Mouse (Mus musculus) adrenal gland, postnatal 25 days (tissue): ENCODE results near the gene Usb1. TPM values are rescaled to one million over a fixed set of nuclear protein-coding genes. Genes with fewer than 3 reads are reported as not detected.
"Not testable (repeated sequence)": the region's sequence is repeated elsewhere in the genome, so short reads cannot be mapped to it uniquely, and the experiment has no call there.

ENCODE experiments used
- DNase-seq: peaks from one replicate; pipeline ENCODE4 v3.0.0; 2021; ENCODE audit warnings: mixed read lengths
- total RNA-seq: library from RNA; stranded (reverse); gene quantifications from 2 replicates; pipeline ENCODE4 v1.2.3, GENCODE M21; 2021

Gene Usb1
- total RNA-seq, 1 experiment from 2014 or later: 23.0 TPM

GRCm38 (mm10) chr8:95375374-95375930 lies 43.4 kb downstream of the Usb1 start:
- no peak for DNase-seq

- no peak for DNase-seq
Observed at GRCm38 (mm10) chr8:95376309-95376999, 44.4 kb downstream of the Usb1 start.

- no peak for DNase-seq
Observed at GRCm38 (mm10) chr8:95377101-95377500, 45.0 kb downstream of the Usb1 start.

- DNase-seq: no peak
Observed at GRCm38 (mm10) chr8:95377863-95378291, 45.8 kb downstream of the Usb1 start.

GRCm38 (mm10) chr8:95378928-95379327 lies 46.8 kb downstream of the Usb1 start:
- not testable (repeated sequence) for DNase-seq

GRCm38 (mm10) chr8:95380953-95381352 lies 48.9 kb downstream of the Usb1 start:
- no peak for DNase-seq

- no peak for DNase-seq
Observed at GRCm38 (mm10) chr8:95381595-95381994, 49.5 kb downstream of the Usb1 start.

GRCm38 (mm10) chr8:95384501-95384900 lies 52.4 kb downstream of the Usb1 start:
- DNase-seq: no peak

GRCm38 (mm10) chr8:95386037-95386436 lies 54.0 kb downstream of the Usb1 start:
- no peak for DNase-seq

GRCm38 (mm10) chr8:95387221-95387620 lies 55.1 kb downstream of the Usb1 start:
- DNase-seq: no peak

GRCm38 (mm10) chr8:95387936-95388335 lies 55.9 kb downstream of the Usb1 start:
- no peak for DNase-seq

GRCm38 (mm10) chr8:95390312-95390711 lies 58.2 kb downstream of the Usb1 start:
- no peak for DNase-seq

- no peak for DNase-seq
Observed at GRCm38 (mm10) chr8:95391101-95391500, 59.0 kb downstream of the Usb1 start.

- no peak for DNase-seq
Observed at GRCm38 (mm10) chr8:95392604-95393003, 60.5 kb downstream of the Usb1 start.

- no peak for DNase-seq
Observed at GRCm38 (mm10) chr8:95395186-95395918, 63.3 kb downstream of the Usb1 start.

- DNase-seq: no peak
Observed at GRCm38 (mm10) chr8:95396752-95397151, 64.7 kb downstream of the Usb1 start.

Other genes with a start within 250 kb of the Usb1 start
- gene Kifc3, start 129.5 kb upstream of the Usb1 start, total RNA-seq: 108 and 116 TPM in 2 replicates
- 0.52 and 1.6 TPM in 2 replicates for gene Cngb1, start 25.7 kb upstream of the Usb1 start, total RNA-seq
- 0.76 TPM in 1 of 2 replicates, not detected in the other for gene Tepp, start 21.7 kb upstream of the Usb1 start, total RNA-seq
- 11.3 and 13.6 TPM in 2 replicates for gene Zfp319, start 334 bp upstream of the Usb1 start, total RNA-seq
- 8.7 and 10.5 TPM in 2 replicates for gene Mmp15, start 20.0 kb downstream of the Usb1 start, total RNA-seq
- gene Cfap20, start 102.6 kb downstream of the Usb1 start, total RNA-seq: 53.1 and 58.0 TPM in 2 replicates
- 59.6 and 88.3 TPM in 2 replicates for gene Csnk2a2, start 157.8 kb downstream of the Usb1 start, total RNA-seq
- 1.4 TPM in 1 of 2 replicates, not detected in the other for gene Ccdc113, start 201.8 kb downstream of the Usb1 start, total RNA-seq
- gene Prss54, start 244.1 kb downstream of the Usb1 start, total RNA-seq: not detected in 2 replicates